Mouse (Mus musculus): Measurements from ENCODE around the gene Polr3b. TPM values are rescaled to one million over a fixed set of nuclear protein-coding genes. Genes with fewer than 3 reads are reported as not detected.

The Polr3b gene
- polyA plus RNA-seq (2012; rRNA removed): 3.3 and 3.7 TPM in 2 replicates

DNA sequence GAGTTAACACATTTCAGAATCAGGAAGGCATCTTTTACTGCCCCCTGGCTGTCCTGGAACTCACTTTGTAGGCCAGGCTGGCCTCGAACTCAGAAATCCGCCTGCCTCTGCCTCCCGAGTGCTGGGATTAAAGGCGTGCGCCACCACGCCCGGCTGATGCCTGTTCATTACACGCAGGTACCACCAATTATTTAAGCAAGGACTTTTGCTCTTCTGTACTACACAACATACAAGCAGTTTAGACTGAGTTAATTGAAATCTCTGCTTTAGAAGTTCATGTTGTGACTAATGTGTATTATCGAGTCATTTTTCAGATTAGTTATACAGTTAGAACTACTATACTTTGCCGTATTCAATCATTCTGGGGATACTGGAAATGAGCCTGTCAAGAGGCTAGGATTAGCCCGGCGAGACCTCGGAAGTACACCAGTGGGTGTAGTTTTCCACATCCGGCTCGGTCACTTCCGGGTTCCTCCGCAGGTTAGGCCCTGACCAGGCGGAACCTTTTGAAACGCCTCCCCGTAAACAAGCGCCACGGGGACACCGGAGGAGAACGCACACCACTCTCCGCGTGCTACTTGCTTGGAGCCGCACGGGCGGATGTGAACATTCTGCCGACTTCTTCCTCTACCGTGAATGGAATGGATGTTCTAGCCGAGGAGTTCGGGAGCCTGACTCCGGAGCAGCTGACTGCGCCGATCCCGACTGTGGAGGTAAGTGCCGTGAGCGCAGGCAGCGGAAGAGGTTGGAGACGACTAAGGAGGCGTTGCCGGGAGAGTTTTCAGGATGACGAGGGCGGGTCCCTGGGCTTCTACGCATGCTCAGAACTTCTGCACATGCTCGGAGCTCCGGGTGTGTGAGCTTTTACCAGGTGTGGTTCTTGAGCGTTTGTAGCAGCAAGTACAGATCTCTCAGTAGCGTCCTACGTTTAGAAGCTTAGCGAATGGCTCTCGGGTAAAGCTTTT is at the start of gene Polr3b:
TSS of gene Polr3b (plus strand) at position 467 of the 965 bp plus-strand sequence.

DNA sequence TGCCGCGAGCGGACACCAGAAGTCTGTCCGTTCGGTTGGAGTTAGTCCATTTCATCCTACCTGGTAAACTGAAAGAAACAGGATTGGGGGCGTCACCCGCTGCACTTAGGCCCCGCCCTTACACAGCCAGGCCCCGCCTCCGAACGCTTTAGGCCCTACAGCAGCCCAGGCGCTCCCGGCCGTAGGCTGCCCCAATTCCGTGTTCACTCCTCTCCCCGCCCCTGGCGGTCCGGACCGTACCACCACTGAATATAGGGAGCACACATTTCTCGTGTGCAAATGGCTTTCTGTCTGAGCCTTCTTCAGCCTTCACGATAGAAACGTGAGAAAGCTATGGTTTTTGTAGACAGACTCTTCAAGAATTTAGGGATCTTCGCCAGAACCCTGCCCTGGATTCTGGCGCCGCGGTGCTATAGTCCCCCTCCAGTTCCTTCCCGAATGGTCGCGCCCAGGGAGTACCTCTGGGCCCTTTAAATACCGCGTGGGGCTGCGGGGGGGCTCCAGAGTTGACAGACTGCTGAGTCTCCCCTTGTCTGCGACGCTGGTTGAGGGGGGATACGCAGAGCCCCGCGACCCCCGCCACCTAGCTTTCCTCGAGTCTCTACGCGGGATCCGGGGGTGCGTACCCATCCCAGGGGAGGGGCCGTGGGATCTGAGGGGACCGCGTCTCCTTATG is 45.6 kb upstream of the Polr3b start, which contains the start of gene Tcp11l2:
TSS of gene Tcp11l2 (plus strand) at position 232 of the 676 bp plus-strand sequence.

DNA sequence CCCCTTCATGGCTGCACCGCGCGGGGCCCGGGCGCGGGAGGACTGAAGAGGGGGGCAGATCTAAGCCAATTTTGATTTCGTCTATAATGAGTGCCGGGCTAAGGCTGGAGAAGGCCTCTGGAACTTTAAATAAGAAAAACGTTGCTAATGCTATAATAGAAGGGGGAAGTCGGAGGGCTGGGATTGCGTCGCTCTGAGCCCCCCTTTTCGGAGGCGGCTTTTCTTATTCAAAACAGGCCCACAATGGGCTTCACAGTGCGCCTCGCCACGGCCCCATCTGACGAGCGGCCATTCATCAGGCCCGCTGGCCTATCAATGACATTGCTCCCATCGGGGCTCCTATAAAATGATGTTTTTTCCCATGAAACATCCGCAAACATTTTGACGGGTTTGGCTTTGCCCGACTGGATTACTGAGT is 133.7 kb downstream of the Polr3b start, which contains the start of gene Rfx4:
TSS of gene Rfx4 (plus strand) at position 277 of the 418 bp plus-strand sequence.

Other genes with a start within 250 kb of the Polr3b start
- 16.6 and 17.3 TPM in 2 replicates for gene Nuak1, start 181.7 kb upstream of the Polr3b start, polyA plus RNA-seq (2012; rRNA removed)
- 116 and 150 TPM in 2 replicates for gene Ckap4, start 88.2 kb upstream of the Polr3b start, polyA plus RNA-seq (2012; rRNA removed)
- gene Tcp11l2, start 45.7 kb upstream of the Polr3b start, polyA plus RNA-seq (2012; rRNA removed): 117 and 190 TPM in 2 replicates
- gene Rfx4, start 133.8 kb downstream of the Polr3b start, polyA plus RNA-seq (2012; rRNA removed): 0.07 and 0.16 TPM in 2 replicates